Mouse (Mus musculus) fibroblast of lung, adult 2 months (primary cell): ENCODE results near the gene Foxc2.

Experiments used
- DNase-seq: peaks from one replicate; pipeline ENCODE4 v3.0.0-alpha.2; 2011; ENCODE audit warnings: low read depth

The Foxc2 gene

GRCm38 (mm10) chr8:121115948-121116347 lies at the start of gene Foxc2:
Gene Foxc2, plus strand, starts transcription at chr8:121116171.
- peak; percentile 86 for DNase-seq

GRCm38 (mm10) chr8:121071454-121071853 lies 44.5 kb upstream of the Foxc2 start:
- DNase-seq, result no peak

- no peak for DNase-seq
These were observed 43.4 kb upstream of the Foxc2 start for GRCm38 (mm10) chr8:121072406-121073130.

- no peak for DNase-seq
These were observed 42.5 kb upstream of the Foxc2 start for GRCm38 (mm10) chr8:121073174-121074107.

GRCm38 (mm10) chr8:121074108-121074847 lies 41.7 kb upstream of the Foxc2 start:
- no peak for DNase-seq

GRCm38 (mm10) chr8:121074848-121075145 lies 41.2 kb upstream of the Foxc2 start:
- no peak for DNase-seq

GRCm38 (mm10) chr8:121075936-121076335 lies 40.0 kb upstream of the Foxc2 start:
- no peak for DNase-seq

- DNase-seq, result no peak
These were observed 39.4 kb upstream of the Foxc2 start for GRCm38 (mm10) chr8:121076555-121076954.

GRCm38 (mm10) chr8:121078721-121079120 lies 37.2 kb upstream of the Foxc2 start:
- no peak for DNase-seq

- no peak for DNase-seq
These were observed 36.8 kb upstream of the Foxc2 start for GRCm38 (mm10) chr8:121079201-121079600.

- DNase-seq, result no peak
These were observed 36.0 kb upstream of the Foxc2 start for GRCm38 (mm10) chr8:121079944-121080343.

GRCm38 (mm10) chr8:121080361-121081090 lies 35.4 kb upstream of the Foxc2 start:
- no peak for DNase-seq

GRCm38 (mm10) chr8:121081398-121081797 lies 34.6 kb upstream of the Foxc2 start:
- DNase-seq, result no peak

GRCm38 (mm10) chr8:121082218-121083092 lies 33.5 kb upstream of the Foxc2 start:
- DNase-seq, result no peak

GRCm38 (mm10) chr8:121083093-121083935 lies 32.7 kb upstream of the Foxc2 start:
- DNase-seq, result peak; percentile 34

GRCm38 (mm10) chr8:121083936-121084209 lies 32.1 kb upstream of the Foxc2 start:
- DNase-seq, result no peak

- no peak for DNase-seq
These were observed 31.6 kb upstream of the Foxc2 start, which contains the start of gene Foxf1 for GRCm38 (mm10) chr8:121084210-121084951. Gene Foxf1, plus strand, starts transcription at chr8:121084386.

- no peak for DNase-seq
These were observed 31.0 kb upstream of the Foxc2 start for GRCm38 (mm10) chr8:121085011-121085410.

GRCm38 (mm10) chr8:121085561-121085960 lies 30.4 kb upstream of the Foxc2 start:
- no peak for DNase-seq
